Mouse (Mus musculus) retina, adult 2 months (tissue): ENCODE data around the gene Ppp1r10.
A peak's percentile ranks its signal among the peaks of the same experiment; 100 is the strongest.
"Not testable (repeated sequence)": the region's sequence is repeated elsewhere in the genome, so short reads cannot be mapped to it uniquely, and the experiment has no call there.

ENCODE experiments used
- DNase-seq: peaks from one replicate; pipeline ENCODE4 v3.0.0-alpha.2; 2012; ENCODE audit warnings: low read depth, low spot score

Ppp1r10 gene

DNA sequence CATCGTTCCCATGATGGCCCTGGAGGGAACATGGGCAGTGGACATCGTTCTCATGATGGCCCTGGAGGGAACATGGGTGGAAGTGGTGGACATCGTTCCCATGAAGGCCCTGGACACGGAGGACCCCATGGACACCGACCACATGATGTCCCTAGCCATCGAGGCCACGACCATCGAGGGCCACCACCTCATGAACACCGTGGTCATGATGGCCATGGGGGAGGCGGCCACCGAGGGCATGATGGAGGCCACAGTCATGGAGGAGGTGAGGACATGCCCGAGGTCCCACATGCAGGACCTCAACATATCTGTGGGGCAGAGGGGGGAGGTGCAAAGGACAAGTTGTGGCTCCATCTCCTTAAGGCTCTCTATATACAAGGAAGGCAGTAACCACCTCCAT is 14.4 kb downstream of the Ppp1r10 start:
- no peak for DNase-seq

DNA sequence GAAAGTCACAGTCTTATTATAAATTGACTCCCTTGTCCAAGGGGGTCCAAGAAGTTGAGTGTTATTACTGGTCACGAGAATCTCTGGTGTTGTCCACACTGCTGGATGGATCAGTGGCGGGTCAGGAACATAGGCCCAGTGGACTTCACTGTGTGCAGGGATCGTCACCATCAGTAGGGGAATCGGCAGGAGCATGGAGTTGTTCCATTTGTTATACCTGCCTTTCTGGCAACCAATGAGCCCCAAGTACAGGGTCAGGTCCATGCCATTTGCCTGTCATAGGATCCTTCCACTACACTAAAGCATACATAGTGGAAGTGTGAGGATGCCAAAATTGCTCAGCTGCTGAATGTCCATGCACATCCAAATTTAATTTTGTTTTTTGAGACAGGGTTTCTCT is 16.4 kb downstream of the Ppp1r10 start:
- DNase-seq: no peak

DNA sequence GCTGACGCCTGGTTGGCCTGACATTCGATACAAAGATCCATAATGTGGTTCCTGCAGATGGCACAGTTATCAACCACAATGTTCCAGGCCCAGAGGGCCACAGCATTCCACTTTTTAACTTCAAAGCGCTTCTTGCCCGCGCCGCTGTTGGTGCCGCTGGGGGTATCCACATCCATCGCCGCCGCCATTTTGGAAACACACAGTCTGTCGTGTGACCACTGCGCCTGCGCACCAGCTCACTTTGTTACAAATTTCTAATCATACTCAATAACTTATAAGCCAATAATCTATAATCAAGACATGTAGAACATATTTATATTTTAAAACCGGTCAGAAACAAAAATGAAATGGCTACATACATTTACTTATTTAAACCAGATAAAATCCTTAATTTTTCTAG is 19.5 kb downstream of the Ppp1r10 start:
- DNase-seq: not testable (repeated sequence)

DNA sequence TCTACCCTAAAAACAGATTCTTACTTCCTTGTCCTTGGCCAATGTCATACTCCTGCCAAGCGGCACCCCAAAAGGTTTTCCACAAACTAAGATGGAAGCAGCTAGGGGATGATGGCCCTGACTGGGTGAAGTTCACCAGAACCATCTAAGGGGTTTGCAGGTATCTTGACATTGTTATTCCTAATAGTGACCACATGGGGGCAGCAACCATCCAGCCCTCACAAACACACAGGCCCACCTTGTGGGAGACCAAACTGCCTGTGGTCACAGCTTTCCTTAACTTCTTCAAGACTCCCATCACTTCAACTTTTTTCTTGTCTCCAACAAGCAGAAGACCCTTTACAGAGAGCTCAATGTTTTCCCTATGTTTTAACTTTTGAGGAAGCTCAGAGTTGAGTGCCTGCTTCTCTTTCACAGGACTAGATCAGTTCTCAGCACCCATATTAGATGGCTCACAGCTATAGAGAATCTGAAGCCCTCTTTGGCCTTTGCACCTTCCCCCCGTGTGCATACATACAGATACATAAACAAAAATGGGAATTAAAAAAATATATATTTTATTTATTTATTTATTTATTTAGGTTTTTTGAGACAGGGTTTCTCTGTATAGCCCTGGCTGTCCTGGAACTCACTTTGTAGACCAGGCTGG is 21.6 kb downstream of the Ppp1r10 start:
- no peak for DNase-seq

DNA sequence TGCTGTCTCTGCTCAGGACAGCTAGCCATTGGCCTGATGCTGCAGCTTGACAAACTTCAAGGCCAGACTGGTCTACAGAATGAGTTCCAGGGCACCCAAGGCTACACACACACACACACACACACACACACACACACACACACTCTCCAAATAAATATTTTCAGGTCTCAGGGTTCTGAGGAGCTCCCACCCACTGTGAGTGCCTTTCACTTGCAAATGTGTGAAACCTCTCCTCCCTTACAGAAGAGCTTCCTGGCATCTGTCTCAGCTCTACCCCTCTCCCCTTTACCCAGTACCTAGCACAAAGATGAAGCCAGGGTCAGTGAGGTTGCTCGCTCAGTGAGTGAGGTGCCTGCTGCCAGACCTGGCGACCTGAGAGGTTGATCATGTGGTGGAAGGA is 22.9 kb downstream of the Ppp1r10 start:
- DNase-seq: no peak

DNA sequence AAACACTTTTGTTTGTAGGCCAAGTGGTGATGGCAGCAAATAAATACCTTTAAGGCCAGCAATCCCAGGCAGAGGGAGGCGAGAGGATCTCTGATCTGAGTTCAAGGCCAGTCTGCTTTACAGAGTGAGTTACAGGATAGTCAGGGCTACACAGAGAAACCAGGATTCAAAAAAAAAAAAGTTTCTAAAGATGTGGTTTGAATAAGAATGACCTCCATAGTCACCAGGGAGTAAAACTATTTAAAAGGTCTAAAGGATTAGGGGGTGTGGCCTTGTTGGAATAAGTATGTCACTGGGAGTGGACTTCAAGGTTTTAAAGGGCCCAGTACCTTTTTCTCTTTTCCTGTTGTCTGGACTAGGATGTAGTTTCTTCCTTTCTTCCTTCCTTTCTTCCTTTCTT is 23.7 kb downstream of the Ppp1r10 start:
- DNase-seq: no peak

DNA sequence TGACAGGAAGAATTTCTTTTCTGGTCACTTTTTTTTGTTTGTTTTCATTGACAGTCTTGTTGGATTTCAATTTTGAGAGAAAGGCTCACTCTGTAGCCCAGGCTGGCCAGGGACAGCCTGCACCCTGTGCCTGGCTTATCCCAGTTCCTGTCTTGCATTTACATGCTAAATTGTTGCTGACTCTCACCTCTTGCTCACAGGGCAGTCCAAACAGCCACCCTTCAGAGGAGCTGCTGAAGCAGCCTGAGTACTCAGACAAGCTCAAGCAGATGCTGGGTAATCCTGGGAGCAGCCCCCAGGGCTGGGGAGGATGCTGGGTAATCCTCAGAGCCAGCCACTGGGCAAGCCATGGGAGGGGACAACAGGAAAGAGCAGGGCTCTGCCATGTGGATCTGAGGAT is 34.7 kb downstream of the Ppp1r10 start:
- DNase-seq: not testable (repeated sequence)

DNA sequence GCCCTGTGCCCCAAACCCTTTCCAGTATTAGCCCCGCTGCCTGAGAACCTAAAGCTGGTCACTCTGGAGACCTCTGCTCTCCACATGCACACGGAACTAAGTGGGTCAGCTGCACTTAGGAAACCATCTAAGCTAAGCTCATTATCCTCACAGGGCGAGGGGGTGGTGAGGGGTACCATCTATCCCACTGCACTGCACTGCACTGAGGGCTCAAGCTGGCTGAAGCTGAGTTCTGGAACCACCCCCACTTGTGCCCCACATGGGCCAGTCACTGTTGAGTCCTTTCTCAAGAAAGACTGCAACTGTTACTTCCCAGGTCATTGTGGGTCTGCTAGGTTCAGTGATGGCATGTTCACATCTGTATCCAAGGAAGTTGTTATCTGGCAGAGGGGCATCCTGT is 36.3 kb downstream of the Ppp1r10 start:
- DNase-seq: not testable (repeated sequence)

DNA sequence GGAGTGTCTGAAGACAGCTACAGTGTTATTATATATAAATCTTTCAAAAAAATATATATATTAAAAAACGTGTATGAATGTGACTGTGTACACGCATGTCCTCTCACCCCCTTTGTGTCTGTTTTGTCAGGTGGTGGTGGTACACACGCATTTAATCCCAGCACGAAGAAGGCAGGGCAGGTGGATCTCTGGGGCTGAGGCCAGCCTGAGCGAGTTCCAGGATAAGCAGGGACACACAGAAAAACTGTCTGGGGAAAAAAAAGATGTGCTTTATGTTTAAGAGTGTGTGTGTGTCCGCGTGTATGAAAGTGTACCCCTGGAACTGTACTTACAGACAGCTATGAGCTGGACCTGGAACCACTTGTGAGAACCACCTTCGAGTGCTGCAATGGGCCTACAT is 38.4 kb downstream of the Ppp1r10 start:
- no peak for DNase-seq

DNA sequence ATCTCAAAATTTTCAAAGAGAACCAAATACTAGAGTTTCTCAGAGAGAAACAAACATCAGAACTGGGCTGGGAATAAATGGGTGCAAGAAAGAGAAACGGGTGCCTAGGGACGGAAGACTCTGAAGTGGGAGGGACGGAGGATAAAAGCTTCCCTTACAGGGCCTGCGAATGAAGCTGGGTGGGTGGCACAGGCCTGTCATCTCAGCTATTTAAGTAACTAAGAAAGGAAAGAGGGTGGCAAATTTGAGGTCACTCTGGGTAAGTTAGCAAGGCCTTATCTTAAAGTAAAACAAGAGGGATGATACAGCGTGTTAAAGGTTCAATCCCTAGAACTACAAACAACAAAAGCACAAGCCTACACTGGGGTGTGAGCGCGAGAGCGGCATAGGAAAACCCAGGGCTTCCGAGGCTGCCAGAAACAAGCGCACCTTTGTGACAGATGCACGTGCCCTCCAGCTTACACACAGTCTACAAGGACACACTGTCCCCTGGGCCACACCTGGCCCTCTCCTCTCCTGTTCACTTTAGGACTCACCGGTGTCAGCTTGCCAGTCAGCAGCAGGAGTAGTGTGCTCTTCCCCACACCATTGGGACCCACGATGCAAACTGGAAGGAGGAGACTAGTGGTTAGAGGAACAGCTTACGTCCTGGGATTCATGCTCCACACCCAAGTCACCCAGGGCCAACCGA is 42.4 kb downstream of the Ppp1r10 start:
- no peak for DNase-seq

DNA sequence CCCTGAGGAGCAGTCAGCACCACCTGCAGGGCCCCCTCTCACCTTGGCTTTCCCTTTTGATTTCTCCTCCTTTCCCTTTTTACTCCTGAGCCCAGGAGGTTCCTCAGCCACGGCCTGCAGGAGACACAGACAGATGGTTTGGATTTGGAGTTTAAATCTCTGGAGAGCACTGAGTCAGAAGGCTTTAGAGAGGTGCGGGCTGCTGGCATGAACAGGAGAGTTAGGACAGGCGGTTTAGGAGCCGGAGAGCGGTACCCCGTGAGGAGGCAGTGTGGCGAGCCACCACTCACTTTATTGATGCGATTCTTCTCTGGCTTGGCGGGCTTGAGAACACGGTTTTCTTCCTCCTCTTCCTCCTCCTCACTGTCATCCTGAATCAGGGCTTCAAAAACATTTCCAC is 47.0 kb downstream of the Ppp1r10 start:
- no peak for DNase-seq

DNA sequence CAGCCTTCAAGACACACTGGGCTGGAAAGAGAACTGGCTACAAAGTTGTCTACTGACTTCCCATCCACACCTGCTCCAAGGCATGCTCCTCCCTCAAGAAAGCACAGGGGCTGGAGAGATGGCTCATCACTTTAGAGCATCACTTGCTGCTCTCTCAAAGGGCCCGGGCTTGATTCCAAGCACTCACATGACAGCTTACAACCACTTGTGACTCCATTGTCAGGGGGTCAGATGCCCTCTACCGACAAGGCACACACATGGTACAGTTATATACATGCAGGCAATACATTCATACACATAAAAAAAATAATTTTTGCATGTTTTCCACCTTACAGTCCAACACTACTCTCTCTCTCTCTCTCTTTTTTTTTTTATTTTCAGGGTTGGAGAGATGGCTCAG is 51.4 kb downstream of the Ppp1r10 start:
- DNase-seq: no peak

DNA sequence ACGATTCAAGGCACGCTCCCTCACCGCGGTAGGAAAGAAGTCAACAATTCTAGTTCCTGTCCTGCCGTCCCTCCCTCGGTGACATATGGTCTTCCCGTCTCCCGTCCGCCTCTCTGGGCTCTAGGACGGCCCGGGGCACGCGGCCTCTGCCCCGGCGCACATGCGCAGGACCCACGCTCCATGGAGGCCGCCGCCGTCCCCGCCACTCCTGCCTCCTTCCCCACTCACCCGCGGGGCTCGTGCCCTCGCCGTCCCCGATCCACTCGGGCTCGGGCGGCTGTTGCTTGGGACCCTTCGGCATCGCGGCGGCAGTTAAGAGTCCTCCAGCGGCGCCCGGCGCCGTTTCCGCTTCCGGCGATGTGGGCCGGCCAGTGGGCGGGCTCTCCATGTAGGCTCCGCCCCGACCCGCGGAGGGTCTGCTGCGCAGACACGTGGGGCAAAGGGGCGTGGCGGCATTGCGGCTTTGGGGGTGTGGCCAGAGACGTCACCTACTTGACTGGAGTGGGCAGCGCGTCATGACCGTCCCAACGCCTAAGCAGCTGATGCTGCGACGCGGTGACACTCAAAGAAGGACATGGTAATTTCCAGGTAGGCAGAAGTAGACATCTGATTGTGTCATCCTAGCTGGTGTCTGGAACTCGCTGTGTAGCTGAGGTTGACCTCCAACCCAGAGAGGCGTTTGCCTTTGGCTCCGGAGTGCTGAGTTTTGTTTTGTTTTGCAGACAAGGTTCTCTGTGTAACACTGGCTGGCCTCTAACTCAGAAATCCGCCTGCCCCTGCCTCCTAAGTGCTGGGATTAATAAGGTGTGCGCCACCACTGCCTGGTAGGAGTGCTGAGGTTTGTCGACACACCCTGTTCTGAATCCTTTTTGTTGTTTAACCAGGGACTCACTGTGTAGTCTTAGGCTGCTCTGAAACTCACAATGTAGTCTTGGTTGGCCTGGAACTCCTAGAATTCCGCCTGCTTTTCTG is 53.5 kb downstream of the Ppp1r10 start, which contains the start of gene Abcf1:
Gene Abcf1 (minus strand): TSS at position 344 of the 972 bp plus-strand sequence.
- DNase-seq: peak; percentile 95

DNA sequence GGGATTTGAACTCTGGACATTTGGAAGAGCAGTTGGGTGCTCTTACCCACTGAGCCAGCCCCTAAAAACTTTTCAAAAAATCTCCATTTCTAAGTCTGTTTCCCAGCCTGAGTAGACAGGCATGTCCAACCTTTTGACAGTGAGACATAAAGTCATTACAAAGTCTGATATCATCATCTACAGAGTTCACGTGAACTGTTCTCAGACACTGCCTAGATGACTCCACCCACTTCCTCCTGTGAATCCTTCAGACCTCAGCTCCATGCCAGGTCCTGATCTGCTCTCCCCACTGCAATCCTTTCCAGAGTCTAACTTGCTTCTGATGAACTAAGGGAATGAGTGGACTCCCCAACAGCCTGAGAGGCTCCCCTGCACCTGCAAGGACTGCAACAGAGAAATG is 55.9 kb downstream of the Ppp1r10 start:
- DNase-seq: no peak

DNA sequence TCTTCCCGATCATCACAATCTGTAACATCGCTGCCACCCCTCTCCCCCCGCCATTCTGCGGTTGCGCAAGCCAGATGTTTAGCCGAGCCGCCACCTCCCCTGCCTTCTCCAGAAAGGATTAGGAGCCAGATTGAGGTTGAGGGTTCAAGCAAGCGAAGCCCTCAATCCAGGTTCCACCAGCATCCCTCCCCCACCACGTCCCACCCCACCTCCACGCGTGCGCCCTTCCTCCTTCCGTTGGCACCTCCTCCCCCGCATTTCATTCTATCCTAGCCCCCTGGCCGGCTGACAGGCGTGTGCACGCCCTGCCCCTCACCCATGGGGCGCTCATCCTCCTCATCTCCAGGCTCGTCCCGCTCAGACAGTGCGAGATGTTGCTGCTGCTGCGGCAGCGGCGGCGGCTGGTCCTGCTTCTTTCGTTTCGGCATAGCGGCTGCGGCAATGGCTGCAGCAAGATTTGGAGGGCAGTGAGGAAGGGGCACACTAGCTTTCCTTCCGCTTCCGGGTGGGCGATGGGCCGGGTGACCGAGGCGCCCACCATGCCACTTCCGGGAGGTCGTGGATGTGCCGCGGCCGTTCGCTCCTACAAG is 62.7 kb downstream of the Ppp1r10 start:
- DNase-seq: no peak

DNA sequence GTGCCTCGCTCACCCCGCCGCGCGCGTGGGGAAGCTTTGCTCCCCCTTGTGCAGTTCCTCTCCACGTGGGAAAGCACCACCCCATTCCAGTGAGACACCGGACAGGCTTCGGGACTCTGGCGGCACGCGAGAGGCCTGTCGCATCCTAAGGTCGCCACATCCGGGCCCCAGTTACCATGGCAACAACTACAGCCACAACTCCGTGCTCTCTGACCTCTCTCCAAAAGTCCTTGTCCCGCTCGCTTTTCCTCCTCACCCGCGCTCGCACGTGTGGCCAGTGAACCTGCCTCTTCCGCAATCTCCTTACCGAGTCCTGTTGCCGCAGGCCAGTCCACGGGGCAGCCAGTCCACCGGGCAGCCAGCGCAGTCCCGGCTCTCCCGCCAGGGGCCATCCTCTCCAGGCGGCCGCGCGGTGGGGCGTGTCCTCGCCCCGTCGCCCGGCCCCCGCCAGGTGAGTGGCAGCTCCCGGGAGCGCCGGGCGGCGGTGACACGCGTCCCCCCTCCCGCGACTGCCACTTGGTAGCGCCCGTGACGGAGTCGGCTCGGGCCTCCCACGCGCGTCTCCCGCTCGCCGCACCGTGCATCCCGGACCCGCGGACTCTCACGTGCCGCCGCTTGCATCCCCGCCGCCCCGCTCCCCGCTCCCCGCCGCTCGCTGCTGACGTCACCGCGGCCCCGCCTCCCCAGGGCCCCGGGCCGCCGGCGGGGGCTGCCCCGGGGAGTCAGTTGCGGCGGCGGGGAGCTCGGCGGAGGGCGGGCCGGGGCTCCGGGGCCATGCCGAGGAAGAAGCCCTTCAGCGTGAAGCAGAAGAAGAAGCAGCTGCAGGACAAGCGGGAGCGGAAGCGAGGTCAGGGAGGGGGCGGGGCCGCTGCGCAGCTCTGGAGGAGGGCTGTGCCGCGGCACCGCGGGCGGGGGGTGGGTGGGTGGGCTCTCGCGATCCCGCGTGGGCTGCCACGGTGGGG is 63.4 kb downstream of the Ppp1r10 start, which contains the start of the genes Gnl1 and Prr3:
Gene Gnl1 (plus strand): TSS at position 451 of the 962 bp plus-strand sequence.
Gene Prr3 (minus strand): TSS at position 836 of the 962 bp plus-strand sequence.
- peak; percentile 81 for DNase-seq

DNA sequence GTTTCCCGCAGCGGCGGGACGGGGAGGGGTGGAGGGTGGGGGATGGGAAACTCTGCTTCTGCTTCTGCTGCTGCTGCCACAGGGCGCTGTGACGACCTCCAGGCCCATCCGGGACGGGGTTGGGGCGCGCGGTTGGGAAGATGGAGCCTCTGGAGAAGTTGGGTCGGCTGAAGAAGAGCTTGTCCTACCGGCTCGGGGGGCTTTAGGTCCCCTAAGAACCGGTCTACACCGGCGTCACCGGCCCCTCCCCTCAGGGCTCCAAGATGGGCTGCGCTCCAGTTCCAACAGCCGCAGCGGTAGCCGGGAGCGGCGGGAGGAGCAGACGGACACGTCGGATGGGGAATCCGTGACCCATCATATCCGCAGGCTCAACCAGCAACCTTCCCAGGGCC is 64.1 kb downstream of the Ppp1r10 start:
- no peak for DNase-seq

DNA sequence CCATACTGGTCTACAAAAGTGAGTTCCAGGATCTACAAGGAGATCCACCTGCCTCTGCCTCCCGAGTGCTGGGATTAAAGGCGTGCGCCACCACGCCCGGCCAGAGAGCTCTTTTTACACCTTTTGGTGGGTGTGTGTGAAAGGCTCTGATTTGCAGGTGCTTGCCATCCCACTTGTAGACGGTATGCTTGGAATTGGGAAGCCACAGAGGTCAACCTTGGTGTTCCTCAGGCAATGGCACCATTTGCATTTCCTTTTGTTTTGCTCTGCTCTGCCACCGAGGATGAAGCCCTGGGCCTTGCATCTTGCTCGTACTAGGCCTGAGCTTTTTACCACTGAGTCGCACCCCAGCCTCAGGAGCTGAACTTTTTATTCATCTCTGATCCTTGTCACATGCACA is 65.5 kb downstream of the Ppp1r10 start:
- DNase-seq: no peak
